Mouse (Mus musculus) embryonic facial prominence, embryonic 14.5 days (tissue): ENCODE data around the gene Ilf3. TPM values are rescaled to one million over a fixed set of nuclear protein-coding genes. Genes with fewer than 3 reads are reported as not detected.
A peak's percentile ranks its signal among the peaks of the same experiment; 100 is the strongest.

ENCODE experiments used
- ATAC-seq: fragments of 200-750 bp; cut with Nextera tagmentation; 2 replicates; pipeline ENCODE4 v1.8.0; 2017; ENCODE audit warnings: low read depth, moderate number of reproducible peaks, moderate TSS enrichment
- DNase-seq: peaks from one replicate; pipeline ENCODE4 v3.0.0-alpha.2; 2015; ENCODE audit warnings: low spot score
- H3K27ac ChIP-seq: fragments of 300-500 bp; sonication (generic); replicated peaks from 2 replicates; pipeline ENCODE4 v1.5.1; 2014; ENCODE audit warnings: low read depth, mild to moderate bottlenecking, low read length, moderate library complexity
- H3K27me3 ChIP-seq: fragments of 300-500 bp; sonication (generic); replicated peaks from 2 replicates; pipeline ENCODE4 v1.6.1; 2014; ENCODE audit warnings: low read length; ENCODE audit not compliant: control insufficient read depth, insufficient read depth
- H3K36me3 ChIP-seq: fragments of 300-500 bp; sonication (generic); 2 replicates; pipeline ENCODE4 v1.6.1; 2014; ENCODE audit warnings: low read length, mixed read lengths; ENCODE audit not compliant: control insufficient read depth, insufficient read depth
- H3K4me1 ChIP-seq: fragments of 300-500 bp; sonication (generic); 2 replicates; pipeline ENCODE4 v1.6.1; 2014; ENCODE audit warnings: antibody characterized with exemption, low read length; ENCODE audit not compliant: control insufficient read depth, insufficient read depth
- H3K4me2 ChIP-seq: fragments of 300-500 bp; sonication (generic); 2 replicates; pipeline ENCODE4 v1.6.1; 2014; ENCODE audit warnings: low read depth, mild to moderate bottlenecking, low read length, moderate library complexity, mixed read lengths
- H3K4me3 ChIP-seq: fragments of 300-500 bp; sonication (generic); 2 replicates; pipeline ENCODE4 v1.5.1; 2014; ENCODE audit warnings: low read depth, mild to moderate bottlenecking, low read length
- H3K9ac ChIP-seq: fragments of 300-500 bp; sonication (generic); 2 replicates; pipeline ENCODE4 v1.6.1; 2014; ENCODE audit warnings: low read depth, mild to moderate bottlenecking, low read length, moderate library complexity, mixed read lengths
- H3K9me3 ChIP-seq: fragments of 300-500 bp; sonication (generic); 2 replicates; pipeline ENCODE4 v1.6.1; 2016; ENCODE audit warnings: low read length; ENCODE audit not compliant: control insufficient read depth
- WGBS: fragments of 180-500 bp; shearing (Covaris S2); extraction: QIAGEN DNeasy Blood & Tissue Kit; methylation state at CpG from one replicate; pipeline ENCODE4 v1.1.7; 2014; 5-methylcytosine and 5-hydroxymethylcytosine counted together
- polyA plus RNA-seq: library from polyadenylated mRNA; unstranded; fragments of >200 nt; fragmentation: Nextera tagmentation; extraction: Ambion mirVana; gene quantifications from 2 replicates; pipeline ENCODE4 v1.2.1, GENCODE M21; 2014

The Ilf3 gene
- polyA plus RNA-seq, 1 experiment from 2014 or later, result 139 TPM

GRCm38 (mm10) chr9:21324269-21324668, 43.4 kb upstream of the Ilf3 start:
- Histone ChIP-seq H3K36me3 (0 out of 2 replicates have a peak, but pooled peaks cover 4% of the 10 kb centered on the region), H3K9ac (no peak overlapping the region), H3K9me3 (no peaks in the 10 kb centered on the region), H3K4me3 (no peak overlapping the region), H3K4me2 (no peak overlapping the region), H3K27ac (no peak overlapping the region), H3K4me1 (0 out of 2 replicates have a peak, but pooled peaks cover 11% of the 10 kb centered on the region), H3K27me3 (no peaks in the 10 kb centered on the region)
- no peak for DNase-seq
- 95% methylated on average over 11 of the region's 11 CpGs for WGBS
- no peak for ATAC-seq

DNA sequence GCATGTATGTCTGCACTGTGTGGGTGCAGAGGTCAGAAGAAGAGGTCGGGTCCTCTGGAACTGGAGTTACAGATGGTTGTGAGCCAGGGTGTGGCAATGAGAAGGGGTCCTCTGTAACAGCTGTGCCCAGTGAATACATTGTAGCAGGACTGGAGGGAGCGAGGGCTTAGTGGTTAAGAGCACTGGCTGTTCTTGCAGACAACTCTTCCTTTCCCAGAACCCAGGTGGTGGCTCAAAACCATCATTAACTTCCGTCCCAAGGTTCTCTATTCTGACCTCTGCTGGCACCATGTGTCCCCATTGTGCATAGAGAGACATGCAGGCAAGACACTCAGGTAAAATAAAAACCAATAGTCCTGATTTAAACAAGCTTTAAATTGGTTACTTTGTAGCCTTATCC, 40.1 kb upstream of the Ilf3 start:
- no peaks in the 10 kb centered on the region for H3K9me3 ChIP-seq
- no peak overlapping the region for H3K4me2 ChIP-seq
- no peak for ATAC-seq
- 0 out of 2 replicates have a peak, but pooled peaks cover 4% of the 10 kb centered on the region for H3K36me3 ChIP-seq
- H3K4me1 ChIP-seq, result peaks cover 4% of the 10 kb centered on the region
- H3K27ac ChIP-seq, result no peak overlapping the region
- DNase-seq, result no peak
- H3K9ac ChIP-seq, result no peak overlapping the region
- H3K27me3 ChIP-seq, result no peaks in the 10 kb centered on the region
- 67% methylated on average over 3 of the region's 3 CpGs for WGBS
- no peak overlapping the region for H3K4me3 ChIP-seq

DNA sequence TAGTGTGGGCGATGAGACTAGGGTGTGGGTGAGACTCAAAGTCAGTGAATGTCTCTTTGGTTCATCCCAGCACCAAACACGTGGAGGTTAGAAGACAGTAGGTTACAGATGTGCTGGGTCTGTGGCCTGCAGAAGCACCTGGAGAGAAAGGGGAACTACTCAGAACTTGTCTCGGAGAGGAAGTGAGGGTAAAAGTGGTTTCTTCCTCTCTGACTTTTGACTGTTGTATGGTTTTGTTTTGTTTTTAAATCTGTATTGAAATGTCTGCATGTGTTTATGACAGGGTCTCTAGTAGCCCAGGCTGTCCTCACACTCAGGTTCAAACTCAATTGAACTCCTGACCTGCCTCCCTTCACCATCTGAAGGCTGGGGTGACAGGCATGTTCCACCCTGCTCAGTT, 39.6 kb upstream of the Ilf3 start:
- WGBS, result 67% methylated on average over 3 of the region's 3 CpGs
- Histone ChIP-seq H3K36me3 (0 out of 2 replicates have a peak, but pooled peaks cover 4% of the 10 kb centered on the region), H3K27me3 (no peaks in the 10 kb centered on the region), H3K4me2 (no peak overlapping the region), H3K27ac (no peak overlapping the region), H3K4me3 (no peak overlapping the region), H3K4me1 (peaks cover 8% of the 10 kb centered on the region), H3K9ac (no peak overlapping the region), H3K9me3 (no peaks in the 10 kb centered on the region)
- ATAC-seq (no peak), DNase-seq (no peak)

DNA sequence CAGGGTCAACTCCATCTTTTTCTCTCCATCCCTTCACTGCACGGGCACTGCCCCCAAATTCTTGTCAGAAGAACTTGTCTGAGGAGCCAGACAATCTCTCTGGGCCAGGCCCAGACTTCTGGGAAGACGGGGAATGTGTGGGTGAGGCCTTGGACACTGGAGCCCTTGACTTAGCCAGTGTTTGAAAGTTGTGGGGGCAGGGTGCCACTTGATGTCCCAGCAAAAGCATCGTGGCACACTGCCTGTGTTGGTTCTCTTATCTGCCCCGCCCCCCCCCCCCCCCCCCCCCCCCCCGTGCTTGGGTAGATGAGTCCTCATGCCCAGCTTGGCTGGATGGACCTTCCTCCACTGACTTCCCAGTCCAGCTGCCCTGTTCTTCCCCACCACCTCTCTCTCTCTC, 38.6 kb upstream of the Ilf3 start:
- ATAC-seq (no peak), DNase-seq (no peak)
- peaks cover 11% of the 10 kb centered on the region for H3K4me1 ChIP-seq
- no peaks in the 10 kb centered on the region for H3K27me3 ChIP-seq
- H3K4me2 ChIP-seq, result no peak overlapping the region
- WGBS, result 72% methylated on average over 3 of the region's 5 CpGs
- no peak overlapping the region for H3K4me3 ChIP-seq
- 0 out of 2 replicates have a peak, but pooled peaks cover 3% of the 10 kb centered on the region for H3K36me3 ChIP-seq
- no peak overlapping the region for H3K9ac ChIP-seq
- H3K9me3 ChIP-seq, result no peaks in the 10 kb centered on the region
- no peak overlapping the region for H3K27ac ChIP-seq

DNA sequence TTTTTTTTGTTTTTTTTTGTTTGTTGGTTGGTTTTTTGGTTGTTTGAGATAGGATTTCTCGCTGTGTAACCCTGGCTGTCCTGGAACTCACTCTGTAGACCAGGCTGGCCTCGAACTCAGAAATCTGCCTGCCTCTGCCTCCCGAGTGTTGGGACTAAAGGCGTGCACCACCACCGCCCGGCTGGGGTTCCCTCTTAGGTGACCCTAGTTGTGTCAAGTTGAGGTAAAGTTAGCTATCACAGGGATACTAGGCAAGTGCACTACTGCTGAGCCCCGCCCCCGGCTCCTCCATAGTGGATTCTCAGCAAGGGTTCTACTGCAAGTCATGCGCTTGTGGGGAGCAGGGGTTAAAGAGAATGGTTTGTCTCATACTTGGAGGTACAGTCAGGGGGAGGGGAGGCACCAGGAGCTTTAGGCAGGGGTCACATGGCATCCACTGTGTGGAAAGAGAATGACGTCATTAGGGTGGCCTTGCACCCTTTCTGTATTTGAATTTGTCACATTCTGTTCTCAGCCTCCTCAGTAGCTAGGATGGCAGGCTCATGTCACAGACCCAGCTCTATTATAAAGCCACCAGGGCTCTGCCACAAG, 37.9 kb upstream of the Ilf3 start:
- no peaks in the 10 kb centered on the region for H3K27me3 ChIP-seq
- H3K27ac ChIP-seq, result no peak overlapping the region
- ATAC-seq (no peak), DNase-seq (no peak)
- H3K4me2 ChIP-seq, result no peak overlapping the region
- no peak overlapping the region for H3K4me3 ChIP-seq
- H3K4me1 ChIP-seq, result peaks cover 11% of the 10 kb centered on the region
- 94% methylated on average over 10 of the region's 10 CpGs for WGBS
- no peak overlapping the region for H3K9ac ChIP-seq
- H3K36me3 ChIP-seq, result no peaks in the 10 kb centered on the region
- H3K9me3 ChIP-seq, result no peaks in the 10 kb centered on the region

DNA sequence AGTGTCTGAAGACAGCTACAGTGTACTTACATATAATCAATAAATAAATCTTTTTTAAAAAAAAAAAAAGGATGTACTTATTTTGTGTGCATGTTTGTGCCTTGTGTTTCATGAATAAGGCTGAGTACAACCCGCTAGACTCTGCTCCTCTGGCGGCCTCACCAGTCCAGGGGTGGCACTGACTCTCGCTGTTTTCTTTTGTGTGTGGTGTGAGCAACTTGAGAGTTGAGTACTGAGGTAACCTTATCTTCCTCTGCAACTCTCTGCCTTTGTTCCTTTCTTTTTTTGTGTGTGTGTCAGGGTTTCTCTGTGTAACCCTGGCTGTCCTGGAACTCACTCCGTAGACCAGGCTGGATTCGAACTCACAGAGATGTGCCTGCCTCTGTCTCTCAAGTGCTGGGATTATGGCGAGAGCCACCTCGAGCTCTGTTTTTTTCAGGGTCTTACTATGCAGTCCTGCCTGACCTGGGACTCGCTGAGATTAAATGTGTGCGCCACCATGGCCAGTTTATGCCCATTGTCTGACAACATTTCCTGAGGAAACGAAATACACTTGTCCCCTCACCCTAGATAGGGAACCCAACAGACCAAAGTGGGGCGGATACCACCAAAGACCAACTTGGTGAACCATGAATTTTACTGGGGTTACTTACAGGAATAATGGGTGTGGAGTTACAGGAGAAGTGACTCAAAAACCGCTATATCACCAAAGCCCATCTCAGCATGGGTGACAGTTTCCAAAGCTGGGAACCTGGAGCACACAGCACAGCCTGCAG, 36.1 kb upstream of the Ilf3 start:
- H3K4me1 ChIP-seq, result peaks cover 11% of the 10 kb centered on the region
- H3K4me3 ChIP-seq, result no peak overlapping the region
- 87% methylated on average over 12 of the region's 12 CpGs for WGBS
- H3K27me3 ChIP-seq, result no peaks in the 10 kb centered on the region
- peak overlapping the region; percentile 40; the same call in 1 of the 2 replicates for H3K27ac ChIP-seq
- DNase-seq (no peak), ATAC-seq (no peak)
- H3K4me2 ChIP-seq, result no peak overlapping the region
- no peaks in the 10 kb centered on the region for H3K36me3 ChIP-seq
- no peak overlapping the region; the same call in 1 of the 2 replicates for H3K9ac ChIP-seq
- H3K9me3 ChIP-seq, result no peaks in the 10 kb centered on the region

GRCm38 (mm10) chr9:21332161-21333061, 35.3 kb upstream of the Ilf3 start:
- no peak overlapping the region for H3K4me2 ChIP-seq
- H3K36me3 ChIP-seq, result no peaks in the 10 kb centered on the region
- no peaks in the 10 kb centered on the region for H3K27me3 ChIP-seq
- no peaks in the 10 kb centered on the region for H3K9me3 ChIP-seq
- ATAC-seq, result 0 out of 2 replicates have a peak, but pooled peaks have one; percentile 13
- peak overlapping the region; percentile 40 for H3K27ac ChIP-seq
- H3K9ac ChIP-seq, result no peak overlapping the region; the same call in 1 of the 2 replicates
- H3K4me1 ChIP-seq, result peaks cover 11% of the 10 kb centered on the region
- H3K4me3 ChIP-seq, result no peak overlapping the region
- no peak for DNase-seq
- 19% methylated on average over 9 of the region's 9 CpGs for WGBS

DNA sequence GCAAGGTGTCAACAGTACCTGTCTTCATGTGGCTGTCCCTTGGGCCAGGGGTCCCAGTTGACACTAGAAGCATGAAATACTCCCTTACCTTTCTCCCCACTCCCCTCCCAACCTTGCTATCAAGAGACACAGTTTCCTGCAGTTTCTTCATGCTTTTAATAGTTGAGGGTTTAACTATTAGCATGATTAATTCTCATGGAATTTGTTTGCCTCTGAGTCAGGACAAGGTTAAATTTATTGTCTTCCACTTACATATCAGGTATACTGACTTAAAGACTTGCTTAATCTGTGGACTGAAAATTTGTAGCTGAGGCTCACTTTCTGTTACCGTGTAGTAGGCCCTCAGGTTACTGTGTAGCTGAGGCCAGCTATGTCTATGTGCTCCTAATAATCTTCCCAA, 34.1 kb upstream of the Ilf3 start:
- H3K9ac ChIP-seq, result no peak overlapping the region
- peaks cover 11% of the 10 kb centered on the region for H3K4me1 ChIP-seq
- 79% methylated on average over 1 of the region's 1 CpGs for WGBS
- DNase-seq (no peak), ATAC-seq (no peak)
- H3K9me3 ChIP-seq, result no peaks in the 10 kb centered on the region
- H3K27me3 ChIP-seq, result no peaks in the 10 kb centered on the region
- no peak overlapping the region for H3K27ac ChIP-seq
- no peak overlapping the region for H3K4me3 ChIP-seq
- no peak overlapping the region for H3K4me2 ChIP-seq
- 0 out of 2 replicates have a peak, but pooled peaks cover 3% of the 10 kb centered on the region for H3K36me3 ChIP-seq
